Mouse (Mus musculus) liver, embryonic 14.5 days (tissue): ENCODE measurements around the gene Gm2022. TPM values are rescaled to one million over a fixed set of nuclear protein-coding genes. Genes with fewer than 3 reads are reported as not detected.
"Not testable (repeated sequence)": the region's sequence is repeated elsewhere in the genome, so short reads cannot be mapped to it uniquely, and the experiment has no call there.

Experiments used
- ATAC-seq: fragments of 200-750 bp; cut with Nextera tagmentation; 2 replicates; pipeline ENCODE4 v1.8.0; 2017; ENCODE audit warnings: moderate number of reproducible peaks, mild to moderate bottlenecking, moderate library complexity; ENCODE audit not compliant: insufficient read depth
- DNase-seq, 3 experiments: peaks; one replicate each; pipeline ENCODE4 v3.0.0-alpha.2; 2012 to 2013; ENCODE audit warnings: low read depth in 3 of 3, low spot score in 3 of 3
- H3K27ac ChIP-seq: fragments of 300-500 bp; sonication (generic); 2 replicates; pipeline ENCODE4 v1.5.1; 2014; ENCODE audit warnings: moderate library complexity, mild to moderate bottlenecking, control low read depth, inconsistent platforms
- H3K27me3 ChIP-seq: fragments of 300-500 bp; sonication (generic); 2 replicates; pipeline ENCODE4 v1.6.1; 2014; ENCODE audit warnings: mild to moderate bottlenecking, low read length, moderate library complexity; ENCODE audit not compliant: control insufficient read depth, insufficient read depth
- H3K36me3 ChIP-seq: fragments of 300-500 bp; sonication (generic); replicated peaks from 2 replicates; pipeline ENCODE4 v1.6.1; 2014; ENCODE audit warnings: low read depth; ENCODE audit not compliant: control insufficient read depth, insufficient read depth
- H3K4me1 ChIP-seq, 2 experiments: fragments of 200-500 bp in 1 of 2; fragments of 300-500 bp in 1 of 2; sonication (generic) in 1 of 2; replicated peaks; 2 replicates each; pipeline ENCODE4 v1.6.1; 2012 to 2014; ENCODE audit warnings: antibody characterized with exemption in 1 of 2, inconsistent platforms in 1 of 2, low read length in 1 of 2; ENCODE audit not compliant: control insufficient read depth in 2 of 2, insufficient read depth in 2 of 2
- H3K4me2 ChIP-seq: fragments of 300-500 bp; sonication (generic); 2 replicates; pipeline ENCODE4 v1.6.1; 2014; ENCODE audit warnings: low read depth, mild to moderate bottlenecking, control low read depth, moderate library complexity
- H3K4me3 ChIP-seq, 2 experiments: fragments of 200-500 bp in 1 of 2; fragments of 300-500 bp in 1 of 2; sonication (generic) in 1 of 2; 2 replicates each; pipeline ENCODE4 v1.5.1; 2012 to 2014; ENCODE audit warnings: low read depth in 2 of 2, low read length in 2 of 2, mild to moderate bottlenecking in 2 of 2, control low read depth in 1 of 2, inconsistent platforms in 1 of 2, moderate library complexity in 1 of 2; ENCODE audit not compliant: insufficient read depth in 1 of 2
- H3K9ac ChIP-seq: fragments of 300-500 bp; sonication (generic); replicated peaks from 2 replicates; pipeline ENCODE4 v1.6.1; 2014; ENCODE audit warnings: mild to moderate bottlenecking, control low read depth, moderate library complexity
- H3K9me3 ChIP-seq: fragments of 300-500 bp; sonication (generic); 2 replicates; pipeline ENCODE4 v1.6.1; 2016; ENCODE audit warnings: low read length, mixed read lengths; ENCODE audit not compliant: control insufficient read depth
- WGBS: fragments of 180-500 bp; shearing (Covaris S2); extraction: QIAGEN DNeasy Blood & Tissue Kit; methylation state at CpG from one replicate; pipeline ENCODE4 v1.1.7; 2014; ENCODE audit not compliant: insufficient replicate concordance; 5-methylcytosine and 5-hydroxymethylcytosine counted together
- polyA plus RNA-seq, 2 experiments: library from polyadenylated mRNA; depleted of rRNA in 1 of 2; stranded (reverse) in 1 of 2; unstranded in 1 of 2; fragments of >200 nt; fragmentation: Nextera tagmentation in 1 of 2; extraction: Ambion mirVana in 1 of 2; gene quantifications; 2 replicates each; pipeline versions ENCODE4 v1.2.1 to v1.2.3; 2012 to 2014

The Gm2022 gene
- polyA plus RNA-seq (2012; rRNA removed) (not detected in 2 replicates), polyA plus RNA-seq (2014; fragmentation: Nextera tagmentation; extraction: Ambion mirVana) (not detected in 2 replicates)

DNA sequence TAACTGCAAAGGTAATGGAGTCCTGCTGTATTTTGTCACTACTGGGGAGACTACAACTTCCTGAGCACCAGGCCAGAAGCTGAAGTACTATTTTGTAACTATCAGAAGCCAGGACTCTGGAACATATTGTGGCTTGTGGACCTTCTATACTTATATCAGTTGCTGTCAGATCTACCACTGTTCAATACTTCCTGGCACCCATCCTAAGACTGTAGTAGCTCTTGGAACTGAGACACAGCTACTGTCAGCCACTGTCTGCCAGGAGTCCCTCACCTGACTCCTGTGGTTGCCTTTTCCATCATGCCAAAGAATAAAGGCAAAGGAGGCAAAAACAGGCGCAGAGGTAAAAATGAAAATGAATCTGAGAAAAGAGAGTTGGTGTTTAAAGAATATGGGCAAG is at the start of gene Gm2022:
TSS of gene Gm2022 (plus strand) at position 301 of the 400 bp plus-strand sequence.
- H3K4me2 ChIP-seq, H3K4me1 ChIP-seq, H3K4me3 ChIP-seq, DNase-seq, H3K27me3 ChIP-seq, H3K9me3 ChIP-seq, H3K36me3 ChIP-seq, H3K27ac ChIP-seq, ATAC-seq, H3K9ac ChIP-seq: not testable (repeated sequence)
- WGBS: 50% methylated on average over 1 of the region's 1 CpGs

DNA sequence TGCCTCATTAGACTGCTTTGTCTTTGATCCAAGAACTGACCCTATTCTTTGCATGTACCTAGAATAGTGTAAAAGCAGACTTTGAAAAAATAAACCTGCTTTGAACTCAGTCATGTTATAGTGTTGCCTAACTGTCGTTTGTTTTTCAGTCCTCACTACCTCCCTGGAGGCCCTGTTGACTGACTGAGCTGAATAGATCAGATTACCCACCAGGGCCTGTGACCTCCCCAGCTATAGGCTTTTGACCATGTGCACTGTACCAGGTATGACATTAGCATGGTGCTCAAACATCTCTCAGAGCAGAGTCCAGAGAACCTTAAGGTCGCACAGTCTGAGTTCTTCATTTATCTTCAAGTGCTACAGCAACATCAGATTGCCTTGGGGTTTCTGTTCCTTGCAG is 44.5 kb upstream of the Gm2022 start:
- not testable (repeated sequence) for H3K36me3 ChIP-seq, H3K4me1 ChIP-seq, H3K27me3 ChIP-seq, H3K9ac ChIP-seq, H3K4me3 ChIP-seq, H3K9me3 ChIP-seq, H3K4me2 ChIP-seq, DNase-seq, H3K27ac ChIP-seq
- WGBS: no CpG with 5 or more reads among the region's 2 CpGs
- peak; percentile 50; the same call in 1 of the 2 replicates for ATAC-seq

DNA sequence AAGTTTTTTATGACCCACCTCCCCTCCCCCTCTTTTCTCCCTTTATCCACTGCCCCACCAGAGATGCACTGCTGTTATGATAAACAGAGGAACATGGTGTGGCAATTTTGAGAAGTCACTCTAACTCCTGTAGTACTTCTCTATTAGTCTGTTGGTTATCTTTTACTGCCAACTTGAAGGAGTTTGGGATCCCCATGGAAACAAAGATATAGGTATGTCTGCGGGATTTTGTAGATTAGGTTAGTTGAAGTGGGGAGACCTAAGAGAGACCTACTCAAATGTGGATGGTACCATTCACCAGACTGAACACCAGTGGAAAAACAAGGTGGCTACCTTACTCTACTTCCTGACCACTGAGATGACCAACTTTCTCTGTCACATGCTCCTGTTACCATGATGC is 39.1 kb upstream of the Gm2022 start:
- H3K4me1 ChIP-seq, H3K4me3 ChIP-seq, H3K9ac ChIP-seq, ATAC-seq, DNase-seq, H3K36me3 ChIP-seq, H3K27ac ChIP-seq, H3K9me3 ChIP-seq, H3K27me3 ChIP-seq, H3K4me2 ChIP-seq: not testable (repeated sequence)
- WGBS: 28% methylated on average over 1 of the region's 1 CpGs

DNA sequence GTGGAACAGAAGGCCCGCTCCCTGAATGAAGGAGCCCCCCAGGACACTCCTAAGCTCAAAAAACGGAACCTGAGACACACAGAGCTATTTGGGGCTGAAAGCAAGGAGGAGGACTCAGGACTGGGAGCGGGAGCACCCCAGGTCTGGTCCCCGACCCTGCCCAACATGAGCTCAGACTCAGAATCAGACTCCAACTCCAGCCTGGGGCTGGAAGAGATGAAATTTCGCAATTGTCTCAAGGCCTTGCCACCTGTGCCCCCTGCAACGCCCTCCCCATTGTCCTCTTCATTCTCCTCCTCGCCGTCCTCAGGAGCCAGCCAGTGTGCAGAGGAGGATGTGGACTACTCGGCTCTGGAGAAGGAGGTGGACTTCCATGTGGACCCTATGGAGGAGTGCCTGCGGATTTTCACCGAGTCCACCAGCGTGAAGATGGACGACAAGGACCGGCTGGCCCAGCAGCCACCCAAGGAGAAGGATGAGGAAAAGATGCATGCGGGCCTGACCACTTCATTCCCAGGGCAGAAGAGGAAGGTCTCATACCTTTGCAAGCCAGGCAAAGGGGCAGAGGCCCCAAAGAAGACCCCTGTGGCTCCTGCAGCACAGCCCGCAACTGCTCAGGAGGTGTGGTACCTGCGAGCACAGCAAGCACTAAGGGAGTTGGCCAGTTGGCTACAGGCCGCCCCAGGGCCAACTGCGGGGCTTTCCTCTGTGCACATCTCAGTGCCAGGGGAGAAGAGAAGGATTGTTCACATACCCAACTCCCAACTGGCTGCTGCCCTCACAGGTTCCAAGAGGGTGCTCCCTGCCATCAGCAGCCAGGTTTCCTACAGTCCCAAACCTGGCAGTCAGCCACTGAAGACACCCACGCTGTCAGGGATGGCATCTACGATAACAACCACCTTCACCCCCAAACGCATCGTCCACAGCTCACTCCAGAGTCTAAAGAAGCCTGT is 33.2 kb upstream of the Gm2022 start:
- 0 out of 2 replicates have a peak, but pooled peaks have one; percentile 8 for ATAC-seq
- H3K9ac ChIP-seq, H3K4me2 ChIP-seq, H3K27ac ChIP-seq, H3K9me3 ChIP-seq, H3K4me3 ChIP-seq, H3K4me1 ChIP-seq, H3K36me3 ChIP-seq, H3K27me3 ChIP-seq, DNase-seq: not testable (repeated sequence)
- WGBS: 65% methylated on average over 23 of the region's 23 CpGs

DNA sequence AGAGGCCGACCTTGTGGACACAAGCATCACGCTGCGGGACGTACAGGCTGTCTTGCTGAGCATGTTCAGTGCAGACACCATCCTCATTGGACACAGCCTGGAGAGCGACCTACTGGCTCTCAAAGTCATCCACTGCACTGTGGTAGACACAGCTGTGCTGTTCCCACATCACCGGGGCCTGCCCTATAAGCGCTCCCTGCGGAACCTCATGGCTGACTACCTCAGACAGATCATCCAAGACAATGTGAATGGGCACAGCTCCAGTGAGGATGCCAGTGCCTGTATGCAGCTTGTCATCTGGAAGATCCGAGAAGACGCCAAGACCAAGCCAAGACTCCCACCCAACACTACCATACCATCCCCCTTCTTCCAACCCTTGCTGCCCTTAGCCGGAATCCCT is 31.5 kb upstream of the Gm2022 start:
- not testable (repeated sequence) for DNase-seq, H3K4me2 ChIP-seq, H3K27me3 ChIP-seq, H3K4me3 ChIP-seq, H3K27ac ChIP-seq, H3K9ac ChIP-seq, H3K9me3 ChIP-seq, H3K4me1 ChIP-seq, ATAC-seq, H3K36me3 ChIP-seq
- 76% methylated on average over 8 of the region's 11 CpGs for WGBS

DNA sequence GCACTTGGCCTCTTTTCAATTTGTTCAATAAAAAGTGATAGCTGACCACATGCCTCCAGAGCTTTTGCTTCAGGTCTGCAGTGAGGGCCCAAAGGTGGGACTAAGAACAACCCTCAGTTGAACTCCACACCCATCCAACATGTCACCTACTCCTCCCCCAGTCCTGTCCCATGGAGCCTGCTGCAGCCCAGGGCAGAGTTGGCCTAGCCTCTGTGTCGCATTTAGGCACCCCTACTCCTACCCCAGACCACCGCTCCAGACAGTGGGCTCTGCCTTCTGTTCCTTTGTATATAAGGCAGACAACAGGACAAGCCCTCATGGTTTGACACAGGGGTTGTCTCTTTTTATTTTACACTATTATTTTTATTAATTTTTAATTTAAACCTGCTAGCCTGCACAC is 31.1 kb upstream of the Gm2022 start:
- not testable (repeated sequence) for H3K9me3 ChIP-seq, ATAC-seq, DNase-seq, H3K27ac ChIP-seq, H3K36me3 ChIP-seq, H3K27me3 ChIP-seq, H3K4me2 ChIP-seq, H3K4me1 ChIP-seq, H3K4me3 ChIP-seq, H3K9ac ChIP-seq
- 43% methylated on average over 2 of the region's 2 CpGs for WGBS

DNA sequence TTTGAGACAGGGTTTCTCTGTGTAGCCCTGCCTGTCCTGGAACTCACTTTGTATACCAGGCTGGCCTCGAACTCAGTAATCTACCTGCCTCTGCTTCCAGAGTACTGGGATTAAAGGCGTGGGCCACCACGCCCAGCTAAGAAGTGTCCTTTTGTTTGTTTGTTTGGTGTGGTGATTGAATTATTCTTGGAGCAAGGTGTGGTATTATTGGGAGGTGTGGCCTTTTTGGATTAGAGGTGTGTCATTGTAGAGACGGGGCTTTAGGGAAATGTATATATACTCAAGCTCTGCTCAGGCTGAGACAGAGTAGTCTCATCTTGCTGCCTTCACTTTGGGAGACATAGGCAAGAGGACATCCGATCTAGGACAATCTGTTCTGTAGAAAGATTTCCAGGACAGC is 21.4 kb upstream of the Gm2022 start, which contains the start of gene Gm2016:
TSS of gene Gm2016 (plus strand) at position 301 of the 400 bp plus-strand sequence.
- DNase-seq, H3K27ac ChIP-seq, H3K4me1 ChIP-seq, H3K9me3 ChIP-seq, H3K9ac ChIP-seq, H3K27me3 ChIP-seq, H3K4me2 ChIP-seq, H3K36me3 ChIP-seq, H3K4me3 ChIP-seq, ATAC-seq: not testable (repeated sequence)
- 56% methylated on average over 5 of the region's 5 CpGs for WGBS

DNA sequence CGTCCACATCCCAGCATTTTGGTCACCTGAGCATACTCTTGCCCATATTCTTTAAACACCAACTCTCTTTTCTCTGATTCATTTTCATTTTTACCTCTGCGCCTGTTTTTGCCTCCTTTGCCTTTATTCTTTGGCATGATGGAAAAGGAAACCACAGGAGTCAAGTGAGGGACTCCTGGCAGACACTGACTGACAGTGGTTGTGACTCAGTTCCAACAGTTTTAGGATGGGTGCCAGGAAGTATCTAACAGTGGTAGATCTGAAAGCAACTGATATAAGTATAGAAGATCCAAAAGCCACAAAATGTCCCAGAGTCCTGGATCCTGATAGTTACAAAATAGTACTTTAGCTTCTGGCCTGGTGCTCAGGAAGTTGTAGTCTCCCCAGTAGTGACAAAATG is 24.6 kb downstream of the Gm2022 start, which contains the start of gene Gm2035:
TSS of gene Gm2035 (minus strand) at position 137 of the 400 bp plus-strand sequence.
- H3K9me3 ChIP-seq: not testable (repeated sequence)

More for the DNA sequence above, 24.6 kb downstream of the Gm2022 start, which contains the start of gene Gm2035:
- H3K36me3 ChIP-seq, H3K27me3 ChIP-seq, H3K27ac ChIP-seq, H3K4me2 ChIP-seq, H3K4me1 ChIP-seq, H3K4me3 ChIP-seq, DNase-seq, H3K9ac ChIP-seq, ATAC-seq: not testable (repeated sequence)
- 54% methylated on average over 2 of the region's 2 CpGs for WGBS
